Mouse (Mus musculus) stomach, adult 2 months (tissue): ENCODE results near the gene Lmbr1l. TPM values are rescaled to one million over a fixed set of nuclear protein-coding genes. Genes with fewer than 3 reads are reported as not detected.

Experiments
- polyA plus RNA-seq: library from polyadenylated mRNA; depleted of rRNA; stranded (reverse); fragments of >200 nt; gene quantifications from 2 replicates; pipeline ENCODE4 v1.2.3, GENCODE M21; 2012; rRNA removed

Gene Lmbr1l
- polyA plus RNA-seq, result 20.0 and 33.4 TPM in 2 replicates

GRCm38 (mm10) chr15:98917538-98918498, at the start of gene Lmbr1l:
Gene Lmbr1l, minus strand, starts transcription at chr15:98918231.

GRCm38 (mm10) chr15:98953401-98954356, 35.6 kb upstream of the Lmbr1l start, which contains the start of the genes Gm49450 and Tuba1a:
Gene Gm49450, minus strand, starts transcription at chr15:98953551.
Gene Tuba1a, minus strand, starts transcription at chr15:98953703.

GRCm38 (mm10) chr15:98934217-98934839, 16.3 kb upstream of the Lmbr1l start, which contains the start of gene Tuba1b:
Gene Tuba1b, minus strand, starts transcription at chr15:98934565.

GRCm38 (mm10) chr15:98897928-98898800, 19.9 kb downstream of the Lmbr1l start, which contains the start of gene Dhh:
Gene Dhh, minus strand, starts transcription at chr15:98898540.

GRCm38 (mm10) chr15:98893940-98894745, 23.9 kb downstream of the Lmbr1l start, which contains the start of gene Rhebl1:
Gene Rhebl1, minus strand, starts transcription at chr15:98894540.

GRCm38 (mm10) chr15:98871070-98871915, 46.7 kb downstream of the Lmbr1l start, which contains the start of gene Kmt2d:
Gene Kmt2d, minus strand, starts transcription at chr15:98871204.

Other genes starting within 250 kb of the Lmbr1l start
- gene Rnd1, start 240.8 kb downstream of the Lmbr1l start, polyA plus RNA-seq, result 0.57 and 0.62 TPM in 2 replicates
- gene Ccdc65, start 210.0 kb downstream of the Lmbr1l start, polyA plus RNA-seq, result 0.43 and 0.45 TPM in 2 replicates
- 18.3 and 25.4 TPM in 2 replicates for gene Fkbp11, start 190.0 kb downstream of the Lmbr1l start, polyA plus RNA-seq
- gene Arf3, start 155.0 kb downstream of the Lmbr1l start, polyA plus RNA-seq, result 36.3 and 39.5 TPM in 2 replicates
- 0.16 and 0.58 TPM in 2 replicates for gene Wnt10b, start 140.1 kb downstream of the Lmbr1l start, polyA plus RNA-seq
- not detected in 2 replicates for gene Wnt1, start 128.4 kb downstream of the Lmbr1l start, polyA plus RNA-seq
- 0.02 TPM in 2 replicates for gene Ddn, start 108.7 kb downstream of the Lmbr1l start, polyA plus RNA-seq
- gene Prkag1, start 86.7 kb downstream of the Lmbr1l start, polyA plus RNA-seq, result 27.3 and 30.3 TPM in 2 replicates
- 8.0 and 11.3 TPM in 2 replicates for gene Kmt2d, start 47.0 kb downstream of the Lmbr1l start, polyA plus RNA-seq
- gene Rhebl1, start 23.7 kb downstream of the Lmbr1l start, polyA plus RNA-seq, result 0.75 and 0.82 TPM in 2 replicates
- gene Dhh, start 19.7 kb downstream of the Lmbr1l start, polyA plus RNA-seq, result 0.37 and 0.70 TPM in 2 replicates
- gene Tuba1b, start 16.3 kb upstream of the Lmbr1l start, polyA plus RNA-seq, result 349 and 354 TPM in 2 replicates
- gene Gm49450, start 35.3 kb upstream of the Lmbr1l start, polyA plus RNA-seq, result 30.3 and 59.8 TPM in 2 replicates
- gene Tuba1a, start 35.5 kb upstream of the Lmbr1l start, polyA plus RNA-seq, result 130 and 134 TPM in 2 replicates
- gene Tuba1c, start 111.7 kb upstream of the Lmbr1l start, polyA plus RNA-seq, result 186 and 201 TPM in 2 replicates
- gene Prph, start 136.9 kb upstream of the Lmbr1l start, polyA plus RNA-seq, result 4.5 and 8.5 TPM in 2 replicates
- 6.1 and 9.0 TPM in 2 replicates for gene Troap, start 156.3 kb upstream of the Lmbr1l start, polyA plus RNA-seq
- gene C1ql4, start 169.6 kb upstream of the Lmbr1l start, polyA plus RNA-seq, result not detected in 2 replicates
- gene Dnajc22, start 174.9 kb upstream of the Lmbr1l start, polyA plus RNA-seq, result 10.4 and 10.8 TPM in 2 replicates
- gene Spats2, start 207.7 kb upstream of the Lmbr1l start, polyA plus RNA-seq, result 2.5 and 2.7 TPM in 2 replicates